Mouse (Mus musculus) forebrain, postnatal 0 days (tissue): ENCODE measurements at regions not wholly inside any gene's neighbourhood (a gene's known extent, or its start where the extent isn't known, plus 50 kb on each side); places are given as distances from the start of the nearest gene placed in this dataset.
A peak's percentile ranks its signal among the peaks of the same experiment; 100 is the strongest.

Experiments used
- ATAC-seq: fragments of 200-750 bp; cut with Nextera tagmentation; 2 replicates; pipeline ENCODE4 v1.8.0; 2017; ENCODE audit warnings: mild to moderate bottlenecking, moderate library complexity
- DNase-seq: peaks from one replicate; pipeline ENCODE4 v3.0.0-alpha.2; 2015
- H3K27ac ChIP-seq: fragments of 300-500 bp; sonication (generic); 2 replicates; pipeline ENCODE4 v1.5.1; 2014; ENCODE audit warnings: low read depth, mild to moderate bottlenecking, antibody characterized with exemption, low read length, moderate library complexity, mixed read lengths
- H3K27me3 ChIP-seq: fragments of 300-500 bp; sonication (generic); 2 replicates; pipeline ENCODE4 v1.6.1; 2014; ENCODE audit warnings: mild to moderate bottlenecking, low read length, mixed read lengths; ENCODE audit not compliant: insufficient read depth
- H3K36me3 ChIP-seq: fragments of 300-500 bp; sonication (generic); 2 replicates; pipeline ENCODE4 v1.6.1; 2014; ENCODE audit warnings: mild to moderate bottlenecking, moderate library complexity; ENCODE audit not compliant: insufficient read depth
- H3K4me1 ChIP-seq: fragments of 300-500 bp; sonication (generic); 2 replicates; pipeline ENCODE4 v1.6.1; 2014; ENCODE audit warnings: antibody characterized with exemption; ENCODE audit not compliant: insufficient read depth
- H3K4me2 ChIP-seq: fragments of 300-500 bp; sonication (generic); 2 replicates; pipeline ENCODE4 v1.6.1; 2014; ENCODE audit warnings: low read depth, mild to moderate bottlenecking, moderate library complexity
- H3K4me3 ChIP-seq: fragments of 300-500 bp; sonication (generic); 2 replicates; pipeline ENCODE4 v1.5.1; 2014; ENCODE audit warnings: low read depth, low read length, mixed read lengths
- H3K9ac ChIP-seq: fragments of 300-500 bp; sonication (generic); 2 replicates; pipeline ENCODE4 v1.6.1; 2014; ENCODE audit warnings: mild to moderate bottlenecking
- H3K9me3 ChIP-seq: fragments of 300-500 bp; sonication (generic); 2 replicates; pipeline ENCODE4 v1.6.1; 2016; ENCODE audit warnings: low read length
- CTCF ChIP-seq: sonication (generic); IDR thresholded peaks from 2 replicates; pipeline ENCODE4 v1.5.1; 2016; ENCODE audit warnings: antibody characterized with exemption, control low read depth, low read depth
- WGBS: fragments of 180-500 bp; shearing (Covaris S2); extraction: QIAGEN DNeasy Blood & Tissue Kit; methylation state at CpG from one replicate; pipeline ENCODE4 v1.1.7; 2014; 5-methylcytosine and 5-hydroxymethylcytosine counted together

- no peak for TF ChIP-seq CTCF
- ATAC-seq: no peak
- Histone ChIP-seq H3K4me2 (no peak overlapping the region), H3K27me3 (no peaks in the 10 kb centered on the region), H3K36me3 (no peaks in the 10 kb centered on the region), H3K4me1 (no peaks in the 10 kb centered on the region), H3K9me3 (no peaks in the 10 kb centered on the region), H3K9ac (no peak overlapping the region), H3K27ac (no peak overlapping the region), H3K4me3 (no peak overlapping the region)
- DNase-seq: no peak
- 78% methylated on average over 1 of the region's 1 CpGs for WGBS
Measured at GRCm38 (mm10) chr3:135001270-135001669, 172.5 kb downstream of the Tacr3 start.

- H3K9me3 ChIP-seq: no peaks in the 10 kb centered on the region
- no peak overlapping the region for H3K4me2 ChIP-seq
- H3K4me3 ChIP-seq: no peak overlapping the region
- no peak overlapping the region for H3K27ac ChIP-seq
- ATAC-seq (peak; percentile 67), DNase-seq (no peak)
- H3K4me1 ChIP-seq: no peaks in the 10 kb centered on the region
- H3K27me3 ChIP-seq: no peaks in the 10 kb centered on the region
- WGBS: 86% methylated on average over 4 of the region's 4 CpGs
- no peak for TF ChIP-seq CTCF
- no peaks in the 10 kb centered on the region for H3K36me3 ChIP-seq
- no peak overlapping the region for H3K9ac ChIP-seq
Measured at GRCm38 (mm10) chr3:135015784-135016183, 187.0 kb downstream of the Tacr3 start.

GRCm38 (mm10) chr3:135024366-135024765 is 188.0 kb upstream of the Cenpe start:
- no peak for ATAC-seq
- Histone ChIP-seq H3K4me2 (no peak overlapping the region), H3K4me1 (no peaks in the 10 kb centered on the region), H3K9me3 (no peaks in the 10 kb centered on the region), H3K27me3 (no peaks in the 10 kb centered on the region), H3K36me3 (no peaks in the 10 kb centered on the region), H3K9ac (no peak overlapping the region), H3K27ac (no peak overlapping the region), H3K4me3 (no peak overlapping the region)
- 83% methylated on average over 2 of the region's 2 CpGs for WGBS
- DNase-seq: no peak
- TF ChIP-seq CTCF: no peak

- Histone ChIP-seq H3K36me3 (no peaks in the 10 kb centered on the region), H3K4me2 (no peak overlapping the region), H3K27me3 (no peaks in the 10 kb centered on the region), H3K27ac (no peak overlapping the region), H3K4me1 (no peaks in the 10 kb centered on the region), H3K4me3 (no peak overlapping the region), H3K9ac (no peak overlapping the region), H3K9me3 (no peaks in the 10 kb centered on the region)
- no peak for ATAC-seq
- no peak for DNase-seq
- 90% methylated on average over 1 of the region's 1 CpGs for whole genome bisulfite sequencing
- no peak for TF ChIP-seq CTCF
Measured at GRCm38 (mm10) chr3:135024799-135025198, 187.5 kb upstream of the Cenpe start.

GRCm38 (mm10) chr3:135032483-135032882 is 179.9 kb upstream of the Cenpe start:
- Histone ChIP-seq H3K4me1 (no peaks in the 10 kb centered on the region), H3K9me3 (no peaks in the 10 kb centered on the region), H3K27ac (no peak overlapping the region), H3K36me3 (no peaks in the 10 kb centered on the region), H3K9ac (no peak overlapping the region), H3K4me3 (no peak overlapping the region), H3K27me3 (no peaks in the 10 kb centered on the region), H3K4me2 (no peak overlapping the region)
- no peak for ATAC-seq
- 91% methylated on average over 2 of the region's 2 CpGs for WGBS
- no peak for TF ChIP-seq CTCF
- no peak for DNase-seq

- no peak overlapping the region for H3K4me3 ChIP-seq
- ATAC-seq (no peak), DNase-seq (no peak)
- H3K27me3 ChIP-seq: no peaks in the 10 kb centered on the region
- H3K9me3 ChIP-seq: no peaks in the 10 kb centered on the region
- TF ChIP-seq CTCF: no peak
- H3K4me1 ChIP-seq: no peaks in the 10 kb centered on the region
- WGBS: 11% methylated on average over 1 of the region's 1 CpGs
- no peaks in the 10 kb centered on the region for H3K36me3 ChIP-seq
- H3K27ac ChIP-seq: no peak overlapping the region
- no peak overlapping the region for H3K4me2 ChIP-seq
- no peak overlapping the region for H3K9ac ChIP-seq
Measured at GRCm38 (mm10) chr3:135037383-135037782, 175.0 kb upstream of the Cenpe start.

- H3K27ac ChIP-seq: no peak overlapping the region
- ATAC-seq: no peak
Measured at GRCm38 (mm10) chr3:135042195-135042594, 170.1 kb upstream of the Cenpe start.

More at GRCm38 (mm10) chr3:135042195-135042594, 170.1 kb upstream of the Cenpe start:
- H3K9ac ChIP-seq: no peak overlapping the region
- no peaks in the 10 kb centered on the region for H3K4me1 ChIP-seq
- H3K9me3 ChIP-seq: no peaks in the 10 kb centered on the region
- no peaks in the 10 kb centered on the region for H3K36me3 ChIP-seq
- H3K4me3 ChIP-seq: no peak overlapping the region
- no peaks in the 10 kb centered on the region for H3K27me3 ChIP-seq
- no peak for DNase-seq
- no peak for TF ChIP-seq CTCF
- H3K4me2 ChIP-seq: no peak overlapping the region
- WGBS: 65% methylated on average over 4 of the region's 4 CpGs
